Mouse (Mus musculus) ES-Bruce4 (cell line): ENCODE data around the gene Tbl3. TPM values are rescaled to one million over a fixed set of nuclear protein-coding genes. Genes with fewer than 3 reads are reported as not detected.
A peak's percentile ranks its signal among the peaks of the same experiment; 100 is the strongest.

ENCODE experiments used
- H3K27ac ChIP-seq: 2 replicates; pipeline ENCODE4 v1.5.1; 2012; ENCODE audit warnings: low read length, inconsistent platforms; ENCODE audit not compliant: insufficient read depth
- H3K27me3 ChIP-seq: 2 replicates; pipeline ENCODE4 v1.6.1; 2012; ENCODE audit warnings: mild to moderate bottlenecking, low read length, inconsistent platforms; ENCODE audit not compliant: control insufficient read depth, poor library complexity, insufficient read depth, severe bottlenecking
- H3K36me3 ChIP-seq: 2 replicates; pipeline ENCODE4 v1.6.1; 2012; ENCODE audit warnings: inconsistent platforms, mild to moderate bottlenecking, low read length, moderate library complexity; ENCODE audit not compliant: control insufficient read depth, poor library complexity, insufficient read depth, severe bottlenecking
- H3K4me1 ChIP-seq: one replicate; pipeline ENCODE4 v1.8.1; 2011; ENCODE audit warnings: low read length; ENCODE audit not compliant: control insufficient read depth, insufficient read depth
- H3K4me3 ChIP-seq: 2 replicates; pipeline ENCODE4 v1.5.1; 2011; ENCODE audit warnings: low read depth, mild to moderate bottlenecking, low read length
- H3K9ac ChIP-seq: 2 replicates; pipeline ENCODE4 v1.6.1; 2012; ENCODE audit warnings: low read depth, mild to moderate bottlenecking, inconsistent platforms; ENCODE audit not compliant: poor library complexity, severe bottlenecking
- H3K9me3 ChIP-seq: replicated peaks from 2 replicates; pipeline ENCODE4 v1.6.1; 2012; ENCODE audit warnings: mild to moderate bottlenecking, low read length, inconsistent platforms; ENCODE audit not compliant: control insufficient read depth, poor library complexity, insufficient read depth, severe bottlenecking
- CTCF ChIP-seq: IDR thresholded peaks from one replicate; pipeline ENCODE4 v1.8.1; 2011; ENCODE audit warnings: low read depth, low read length
- EP300 ChIP-seq: IDR thresholded peaks from 2 replicates; pipeline ENCODE4 v1.6.1; 2011; ENCODE audit warnings: low read depth, low read length; ENCODE audit not compliant: insufficient read depth
- POLR2A ChIP-seq: IDR thresholded peaks from one replicate; pipeline ENCODE4 v1.8.1; 2011; ENCODE audit warnings: low read length; ENCODE audit not compliant: insufficient read depth
- polyA plus RNA-seq: library from polyadenylated mRNA; stranded (reverse); fragments of >200 nt; gene quantifications from 2 replicates; pipeline ENCODE4 v1.2.4, GENCODE M21; 2011; ENCODE audit warnings: low read depth; ENCODE audit not compliant: missing spikeins, insufficient read depth, insufficient read length

Tbl3 gene
- polyA plus RNA-seq, 1 experiment = 44.4 TPM

GRCm38 (mm10) chr17:24649581-24650069 is 57.8 kb downstream of the Tbl3 start:
- TF ChIP-seq EP300 (no peak), POLR2A (no peak), CTCF (no peak)

GRCm38 (mm10) chr17:24648731-24649377 is 58.6 kb downstream of the Tbl3 start:
- TF ChIP-seq POLR2A (no peak), CTCF (no peak), EP300 (no peak)
- H3K9ac ChIP-seq = no peak overlapping the region
- no peak overlapping the region; the same call in 1 of the 2 replicates for H3K4me3 ChIP-seq
- peaks cover 10% of the 10 kb centered on the region for H3K4me1 ChIP-seq
- H3K36me3 ChIP-seq = no peaks in the 10 kb centered on the region
- no peaks in the 10 kb centered on the region for H3K9me3 ChIP-seq
- H3K27ac ChIP-seq = no peak overlapping the region
- H3K27me3 ChIP-seq = no peaks in the 10 kb centered on the region

More at GRCm38 (mm10) chr17:24649581-24650069, 57.8 kb downstream of the Tbl3 start:
- Histone ChIP-seq H3K9me3 (no peaks in the 10 kb centered on the region), H3K36me3 (no peaks in the 10 kb centered on the region), H3K4me3 (peak overlapping the region; percentile 68), H3K4me1 (peaks cover 8% of the 10 kb centered on the region), H3K9ac (peak overlapping the region; percentile 83), H3K27me3 (no peaks in the 10 kb centered on the region), H3K27ac (no peak overlapping the region)

Other genes starting within 250 kb of the Tbl3 start
- gene E4f1, start 237.3 kb downstream of the Tbl3 start, polyA plus RNA-seq = 13.0 and 15.3 TPM in 2 replicates
- 15.4 and 16.4 TPM in 2 replicates for gene Pgp, start 237.3 kb downstream of the Tbl3 start, polyA plus RNA-seq
- gene Bricd5, start 233.8 kb downstream of the Tbl3 start, polyA plus RNA-seq = not detected in 2 replicates
- gene Mlst8, start 228.6 kb downstream of the Tbl3 start, polyA plus RNA-seq = 20.4 and 22.8 TPM in 2 replicates
- 1.7 and 3.3 TPM in 2 replicates for gene Caskin1, start 219.1 kb downstream of the Tbl3 start, polyA plus RNA-seq
- gene Traf7, start 179.7 kb downstream of the Tbl3 start, polyA plus RNA-seq = 145 and 168 TPM in 2 replicates
- gene Rab26, start 173.4 kb downstream of the Tbl3 start, polyA plus RNA-seq = 1.2 and 1.5 TPM in 2 replicates
- 13.0 and 14.8 TPM in 2 replicates for gene Pkd1, start 157.8 kb downstream of the Tbl3 start, polyA plus RNA-seq
- gene Tsc2, start 75.0 kb downstream of the Tbl3 start, polyA plus RNA-seq = 51.1 and 53.2 TPM in 2 replicates
- 21.5 and 27.2 TPM in 2 replicates for gene Nthl1, start 75.0 kb downstream of the Tbl3 start, polyA plus RNA-seq
- gene Slc9a3r2, start 57.3 kb downstream of the Tbl3 start, polyA plus RNA-seq = 10.3 and 13.5 TPM in 2 replicates
- gene Npw, start 49.2 kb downstream of the Tbl3 start, polyA plus RNA-seq = 1.6 TPM in 1 of 2 replicates, not detected in the other
- gene Zfp598, start 38.0 kb downstream of the Tbl3 start, polyA plus RNA-seq = 39.0 and 42.1 TPM in 2 replicates
- 8.1 and 8.9 TPM in 2 replicates for gene Syngr3, start 17.7 kb downstream of the Tbl3 start, polyA plus RNA-seq
- gene Gfer, start 11.5 kb downstream of the Tbl3 start, polyA plus RNA-seq = 79.6 and 84.0 TPM in 2 replicates
- 1.2 and 2.3 TPM in 2 replicates for gene Noxo1, start 11.4 kb downstream of the Tbl3 start, polyA plus RNA-seq
- gene Rnf151, start 10.4 kb upstream of the Tbl3 start, polyA plus RNA-seq = not detected in 2 replicates
- 1,670 and 1,851 TPM in 2 replicates for gene Rps2, start 10.5 kb upstream of the Tbl3 start, polyA plus RNA-seq
- 88.7 and 90.9 TPM in 2 replicates for gene Ndufb10, start 16.8 kb upstream of the Tbl3 start, polyA plus RNA-seq
- gene Rpl3l, start 20.2 kb upstream of the Tbl3 start, polyA plus RNA-seq = 0.65 TPM in 1 of 2 replicates, not detected in the other
- gene Msrb1, start 29.0 kb upstream of the Tbl3 start, polyA plus RNA-seq = 27.8 and 34.5 TPM in 2 replicates
- 0.72 TPM in 1 of 2 replicates, not detected in the other for gene Hs3st6, start 45.3 kb upstream of the Tbl3 start, polyA plus RNA-seq
- not detected in 2 replicates for gene Meiob, start 96.6 kb upstream of the Tbl3 start, polyA plus RNA-seq
- gene Hagh, start 132.5 kb upstream of the Tbl3 start, polyA plus RNA-seq = 26.9 and 30.2 TPM in 2 replicates
- 11.2 and 11.7 TPM in 2 replicates for gene Fahd1, start 142.7 kb upstream of the Tbl3 start, polyA plus RNA-seq
- gene Igfals, start 158.3 kb upstream of the Tbl3 start, polyA plus RNA-seq = 3.0 and 3.8 TPM in 2 replicates
- gene Nubp2, start 178.7 kb upstream of the Tbl3 start, polyA plus RNA-seq = 29.8 and 39.0 TPM in 2 replicates
- 10.5 and 13.8 TPM in 2 replicates for gene Spsb3, start 179.0 kb upstream of the Tbl3 start, polyA plus RNA-seq
- 4.0 and 6.8 TPM in 2 replicates for gene Eme2, start 187.4 kb upstream of the Tbl3 start, polyA plus RNA-seq
- 29.9 and 35.5 TPM in 2 replicates for gene Mrps34, start 187.5 kb upstream of the Tbl3 start, polyA plus RNA-seq
- gene Nme3, start 188.8 kb upstream of the Tbl3 start, polyA plus RNA-seq = 31.1 and 32.3 TPM in 2 replicates
- 54.8 and 59.5 TPM in 2 replicates for gene Mapk8ip3, start 229.3 kb upstream of the Tbl3 start, polyA plus RNA-seq